Mouse (Mus musculus): ENCODE data around the gene Gm8246. TPM values are rescaled to one million over a fixed set of nuclear protein-coding genes. Genes with fewer than 3 reads are reported as not detected.
"Not testable (repeated sequence)": the region's sequence is repeated elsewhere in the genome, so short reads cannot be mapped to it uniquely, and the experiment has no call there.

The Gm8246 gene
- not detected in 2 replicates for polyA plus RNA-seq (2016; fragmentation: Nextera tagmentation; extraction: Ambion mirVana)

DNA sequence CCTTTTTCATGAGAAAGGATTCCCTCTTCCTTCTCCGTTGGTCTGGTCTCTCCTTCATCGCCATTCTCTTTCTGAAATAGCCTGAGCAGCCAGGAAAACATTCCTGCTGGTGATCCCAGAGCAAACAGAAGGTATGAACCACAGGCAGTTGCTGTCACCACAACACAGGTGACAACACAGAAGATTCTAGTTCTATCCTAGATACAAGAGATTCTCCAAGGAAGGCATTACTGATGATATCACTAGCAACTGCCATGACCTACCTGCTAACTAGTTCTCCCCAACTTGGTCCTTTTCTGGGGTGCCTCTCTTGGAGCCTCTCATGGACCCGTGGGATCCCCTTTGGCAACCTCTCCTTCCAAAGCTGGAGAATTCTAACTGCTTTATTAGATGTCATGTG is at the start of gene Gm8246:
Gene Gm8246 (minus strand): TSS at position 101 of the 400 bp plus-strand sequence.
- H3K27me3 ChIP-seq (replicated peaks); H3K4me2 ChIP-seq; H3K4me1 ChIP-seq (replicated peaks); H3K36me3 ChIP-seq; ATAC-seq (ENCODE audit: insufficient number of reproducible peaks, low FRiP score); H3K9me3 ChIP-seq (replicated peaks); H3K27ac ChIP-seq (ENCODE audit: poor library complexity, severe bottlenecking); H3K9ac ChIP-seq; H3K4me3 ChIP-seq: not testable (repeated sequence)
- no CpG with 5 or more reads among the region's 3 CpGs for WGBS

DNA sequence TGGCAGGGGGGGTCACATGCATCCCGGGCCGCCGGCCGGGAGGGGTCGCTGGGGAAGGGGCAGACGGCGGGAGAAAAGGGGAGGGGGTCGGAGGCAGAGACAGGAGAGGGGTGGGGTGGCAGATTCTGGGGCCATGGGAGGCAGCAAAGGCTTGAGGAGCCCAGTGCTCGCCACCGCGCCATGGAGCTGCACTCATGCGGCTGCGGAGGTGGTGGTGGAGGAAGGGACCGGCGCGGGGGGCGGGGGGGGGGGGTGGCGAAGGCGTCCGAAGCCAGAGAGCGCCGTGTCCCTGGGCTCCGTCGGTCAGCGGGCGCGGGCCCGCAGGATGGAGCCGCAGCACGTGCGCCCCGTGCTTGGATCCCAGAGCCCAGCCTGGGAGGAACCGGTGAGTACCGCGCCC is 23.7 kb upstream of the Gm8246 start, which contains the start of gene Gm3488:
Gene Gm3488 (plus strand): TSS at position 301 of the 400 bp plus-strand sequence.
- not testable (repeated sequence) for H3K27me3 ChIP-seq (replicated peaks); H3K4me1 ChIP-seq (replicated peaks); H3K9me3 ChIP-seq (replicated peaks); H3K27ac ChIP-seq (ENCODE audit: poor library complexity, severe bottlenecking); H3K9ac ChIP-seq; H3K36me3 ChIP-seq; ATAC-seq (ENCODE audit: insufficient number of reproducible peaks, low FRiP score); H3K4me2 ChIP-seq; H3K4me3 ChIP-seq
- WGBS: no CpG with 5 or more reads among the region's 35 CpGs

DNA sequence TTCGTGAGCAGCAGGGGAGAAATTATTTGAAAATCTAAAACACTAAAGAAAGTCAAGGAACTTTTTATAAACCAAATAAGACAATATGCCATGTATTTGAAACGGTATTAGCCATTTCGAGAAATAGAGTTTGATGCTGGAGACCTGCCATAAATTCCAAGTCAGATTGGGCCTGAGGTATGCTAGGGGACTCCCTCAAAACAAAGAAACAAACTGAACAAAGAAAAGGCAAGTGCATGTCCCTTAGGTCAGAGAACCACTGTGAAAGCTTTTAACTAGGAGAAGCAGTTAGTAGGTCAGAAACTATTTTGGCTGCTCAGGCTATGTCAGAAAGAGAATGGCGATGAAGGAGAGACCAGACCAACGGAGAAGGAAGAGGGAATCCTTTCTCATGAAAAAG is 6.3 kb upstream of the Gm8246 start, which contains the start of gene Gm3187:
Gene Gm3187 (plus strand): TSS at position 301 of the 400 bp plus-strand sequence.
- not testable (repeated sequence) for H3K36me3 ChIP-seq; H3K4me3 ChIP-seq; H3K9ac ChIP-seq; H3K4me2 ChIP-seq; H3K27me3 ChIP-seq (replicated peaks); H3K27ac ChIP-seq (ENCODE audit: poor library complexity, severe bottlenecking); H3K4me1 ChIP-seq (replicated peaks); ATAC-seq (ENCODE audit: insufficient number of reproducible peaks, low FRiP score); H3K9me3 ChIP-seq (replicated peaks)
- WGBS: 83% methylated on average over 5 of the region's 5 CpGs

DNA sequence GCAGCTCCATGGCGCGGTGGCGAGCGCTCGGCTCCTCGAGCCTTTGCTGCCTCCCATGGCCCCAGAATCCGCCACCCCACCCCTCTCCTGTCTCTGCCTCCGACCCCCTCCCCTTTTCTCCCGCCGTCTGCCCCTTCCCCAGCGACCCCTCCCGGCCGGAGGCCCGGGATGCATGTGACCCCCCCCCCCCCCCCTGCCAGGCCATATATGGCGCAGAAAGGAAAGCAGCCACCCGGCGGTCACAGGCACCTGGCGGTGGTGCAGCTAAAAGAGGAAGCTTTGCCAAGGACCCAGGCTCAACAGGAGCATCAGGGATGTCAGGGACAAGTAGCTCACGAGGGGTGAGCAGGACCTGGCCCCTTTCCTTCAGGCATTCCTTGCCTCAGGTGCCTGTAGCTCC is 17.2 kb downstream of the Gm8246 start:
- not testable (repeated sequence) for H3K9me3 ChIP-seq (replicated peaks); H3K27ac ChIP-seq (ENCODE audit: poor library complexity, severe bottlenecking); H3K4me2 ChIP-seq; H3K4me1 ChIP-seq (replicated peaks); H3K27me3 ChIP-seq (replicated peaks); H3K36me3 ChIP-seq; H3K4me3 ChIP-seq; ATAC-seq (ENCODE audit: insufficient number of reproducible peaks, low FRiP score); H3K9ac ChIP-seq
- no CpG with 5 or more reads among the region's 19 CpGs for WGBS

DNA sequence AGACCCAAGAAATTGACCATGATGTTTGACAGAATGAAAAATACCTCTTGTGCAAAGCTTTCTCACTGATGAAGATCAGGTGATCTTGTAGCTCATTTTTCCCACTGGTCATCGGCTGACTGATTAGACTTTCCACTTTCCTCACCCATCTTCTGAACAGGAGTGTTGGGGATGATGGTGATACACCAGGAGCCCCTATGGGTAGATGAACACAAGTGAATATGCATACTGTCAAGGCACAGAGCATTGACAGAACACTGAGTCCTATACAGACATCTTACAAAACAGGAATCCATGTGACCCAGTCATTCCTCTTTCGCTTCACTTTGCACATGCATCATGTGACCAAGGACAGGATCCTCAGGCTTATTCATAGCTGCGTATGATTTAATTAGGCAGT is 22.3 kb downstream of the Gm8246 start, which contains the start of gene Gm3194:
Gene Gm3194 (minus strand): TSS at position 101 of the 400 bp plus-strand sequence.
- H3K9me3 ChIP-seq (replicated peaks); ATAC-seq (ENCODE audit: insufficient number of reproducible peaks, low FRiP score); H3K9ac ChIP-seq; H3K4me3 ChIP-seq; H3K4me1 ChIP-seq (replicated peaks); H3K27me3 ChIP-seq (replicated peaks); H3K4me2 ChIP-seq; H3K27ac ChIP-seq (ENCODE audit: poor library complexity, severe bottlenecking); H3K36me3 ChIP-seq: not testable (repeated sequence)
- no CpG with 5 or more reads among the region's 3 CpGs for WGBS

Other genes starting within 250 kb of the Gm8246 start
- gene Gm3526, start 217.2 kb downstream of the Gm8246 start, polyA plus RNA-seq (2016; fragmentation: Nextera tagmentation; extraction: Ambion mirVana): not detected in 2 replicates
- gene Gm3542, start 142.9 kb downstream of the Gm8246 start, polyA plus RNA-seq (2016; fragmentation: Nextera tagmentation; extraction: Ambion mirVana): not detected in 2 replicates
- gene Gm3500, start 88.8 kb downstream of the Gm8246 start, polyA plus RNA-seq (2016; fragmentation: Nextera tagmentation; extraction: Ambion mirVana): 0.13 TPM in 2 replicates
- 0.59 and 0.71 TPM in 2 replicates for gene Gm3194, start 22.4 kb downstream of the Gm8246 start, polyA plus RNA-seq (2016; fragmentation: Nextera tagmentation; extraction: Ambion mirVana)
- gene Gm3187, start 6.4 kb upstream of the Gm8246 start, polyA plus RNA-seq (2016; fragmentation: Nextera tagmentation; extraction: Ambion mirVana): not detected in 2 replicates
- 1.4 and 1.5 TPM in 2 replicates for gene Gm3488, start 23.8 kb upstream of the Gm8246 start, polyA plus RNA-seq (2016; fragmentation: Nextera tagmentation; extraction: Ambion mirVana)
- not detected in 2 replicates for gene Gm3532, start 60.7 kb upstream of the Gm8246 start, polyA plus RNA-seq (2016; fragmentation: Nextera tagmentation; extraction: Ambion mirVana)
- not detected in 2 replicates for gene Gm8265, start 155.2 kb upstream of the Gm8246 start, polyA plus RNA-seq (2016; fragmentation: Nextera tagmentation; extraction: Ambion mirVana)
- not detected in 2 replicates for gene Gm9603, start 209.6 kb upstream of the Gm8246 start, polyA plus RNA-seq (2016; fragmentation: Nextera tagmentation; extraction: Ambion mirVana)

Data from heart, embryonic 12.5 days (tissue).